Mouse (Mus musculus) kidney, postnatal 0 days (tissue): ENCODE data around the gene Apof. TPM values are rescaled to one million over a fixed set of nuclear protein-coding genes. Genes with fewer than 3 reads are reported as not detected.
"Not testable (repeated sequence)": the region's sequence is repeated elsewhere in the genome, so short reads cannot be mapped to it uniquely, and the experiment has no call there.

Experiments used
- ATAC-seq: fragments of 200-750 bp; cut with Nextera tagmentation; replicated peaks from 2 replicates; pipeline ENCODE4 v1.8.0; 2017; ENCODE audit warnings: low read depth, moderate number of reproducible peaks, moderate TSS enrichment, moderate library complexity; ENCODE audit not compliant: low FRiP score
- DNase-seq: peaks from one replicate; pipeline ENCODE4 v3.0.0-alpha.2; 2016; ENCODE audit warnings: low spot score
- H3K27ac ChIP-seq: fragments of 300-500 bp; sonication (generic); 2 replicates; pipeline ENCODE4 v1.5.1; 2014; ENCODE audit warnings: mild to moderate bottlenecking
- H3K27me3 ChIP-seq: fragments of 300-500 bp; sonication (generic); 2 replicates; pipeline ENCODE4 v1.6.1; 2014; ENCODE audit warnings: low read length, mixed read lengths; ENCODE audit not compliant: insufficient read depth
- H3K36me3 ChIP-seq: fragments of 300-500 bp; sonication (generic); 2 replicates; pipeline ENCODE4 v1.6.1; 2014; ENCODE audit warnings: low read length, mixed read lengths; ENCODE audit not compliant: insufficient read depth
- H3K4me1 ChIP-seq: fragments of 300-500 bp; sonication (generic); replicated peaks from 2 replicates; pipeline ENCODE4 v1.6.1; 2014; ENCODE audit warnings: antibody characterized with exemption, low read length, mixed read lengths; ENCODE audit not compliant: insufficient read depth
- H3K4me2 ChIP-seq: fragments of 300-500 bp; sonication (generic); 2 replicates; pipeline ENCODE4 v1.6.1; 2014; ENCODE audit warnings: mild to moderate bottlenecking, low read length, moderate library complexity, mixed read lengths
- H3K4me3 ChIP-seq: fragments of 300-500 bp; sonication (generic); replicated peaks from 2 replicates; pipeline ENCODE4 v1.5.1; 2014; ENCODE audit warnings: low read depth, low read length
- H3K9ac ChIP-seq: fragments of 300-500 bp; sonication (generic); 2 replicates; pipeline ENCODE4 v1.6.1; 2014; ENCODE audit warnings: low read depth, low read length
- H3K9me3 ChIP-seq: fragments of 300-500 bp; sonication (generic); replicated peaks from 2 replicates; pipeline ENCODE4 v1.6.1; 2016; ENCODE audit warnings: low read length, inconsistent platforms, mixed read lengths
- CTCF ChIP-seq: IDR thresholded peaks from 2 replicates; pipeline ENCODE4 v1.5.1; 2016; ENCODE audit warnings: antibody characterized with exemption, low read depth, mild to moderate bottlenecking, moderate library complexity
- WGBS: fragments of 180-500 bp; shearing (Covaris S2); extraction: QIAGEN DNeasy Blood & Tissue Kit; methylation state at CpG from one replicate; pipeline ENCODE4 v1.1.7; 2014; 5-methylcytosine and 5-hydroxymethylcytosine counted together
- polyA plus RNA-seq: library from polyadenylated mRNA; unstranded; fragments of >200 nt; fragmentation: Nextera tagmentation; extraction: Ambion mirVana; gene quantifications from 2 replicates; pipeline ENCODE4 v1.2.1, GENCODE M21; 2015

Gene Apof
- polyA plus RNA-seq, 1 experiment from 2014 or later = 0.21 TPM

- Histone ChIP-seq H3K27ac (no peak overlapping the region), H3K9me3 (no peaks in the 10 kb centered on the region), H3K4me2 (no peak overlapping the region), H3K27me3 (no peaks in the 10 kb centered on the region), H3K36me3 (peaks cover 34% of the 10 kb centered on the region), H3K4me1 (no peaks in the 10 kb centered on the region), H3K4me3 (no peak overlapping the region), H3K9ac (no peak overlapping the region)
- DNase-seq (no peak), ATAC-seq (no peak)
- no peak for TF ChIP-seq CTCF
- WGBS = 65% methylated on average over 6 of the region's 6 CpGs
Observed at GRCm38 (mm10) chr10:128278158-128278557, 9.7 kb downstream of the Apof start.

- 82% methylated on average over 6 of the region's 6 CpGs for WGBS
- H3K27ac ChIP-seq = no peak overlapping the region
Observed at GRCm38 (mm10) chr10:128280943-128281342, 12.5 kb downstream of the Apof start.

GRCm38 (mm10) chr10:128281682-128282081, 13.2 kb downstream of the Apof start:
- H3K4me2 ChIP-seq = no peak overlapping the region
- H3K9ac ChIP-seq = no peak overlapping the region
- DNase-seq = no peak
- TF ChIP-seq CTCF = no peak
- WGBS = 89% methylated on average over 14 of the region's 14 CpGs
- H3K27ac ChIP-seq = no peak overlapping the region
- H3K36me3 ChIP-seq = peaks cover 53% of the 10 kb centered on the region
- no peak for ATAC-seq
- no peaks in the 10 kb centered on the region for H3K9me3 ChIP-seq
- H3K4me3 ChIP-seq = no peak overlapping the region
- H3K27me3 ChIP-seq = no peaks in the 10 kb centered on the region
- H3K4me1 ChIP-seq = no peaks in the 10 kb centered on the region

More at GRCm38 (mm10) chr10:128280943-128281342, 12.5 kb downstream of the Apof start:
- Histone ChIP-seq H3K9me3 (no peaks in the 10 kb centered on the region), H3K9ac (no peak overlapping the region), H3K27me3 (no peaks in the 10 kb centered on the region), H3K4me3 (no peak overlapping the region), H3K4me1 (no peaks in the 10 kb centered on the region), H3K36me3 (peaks cover 48% of the 10 kb centered on the region), H3K4me2 (no peak overlapping the region)
- peak; percentile 60 for ATAC-seq
- DNase-seq = no peak
- no peak for TF ChIP-seq CTCF

GRCm38 (mm10) chr10:128282886-128283450, 14.5 kb downstream of the Apof start:
- no peak overlapping the region for H3K9ac ChIP-seq
- no peak for DNase-seq
- H3K27ac ChIP-seq = no peak overlapping the region
- H3K27me3 ChIP-seq = no peaks in the 10 kb centered on the region
- peaks cover 51% of the 10 kb centered on the region for H3K36me3 ChIP-seq
- TF ChIP-seq CTCF = no peak
- no peak overlapping the region for H3K4me3 ChIP-seq
- no peak; the same call in 1 of the 2 replicates for ATAC-seq
- H3K4me2 ChIP-seq = no peak overlapping the region
- no peaks in the 10 kb centered on the region for H3K9me3 ChIP-seq
- H3K4me1 ChIP-seq = no peaks in the 10 kb centered on the region
- WGBS = 71% methylated on average over 20 of the region's 20 CpGs

- Histone ChIP-seq H3K4me2 (no peak overlapping the region), H3K9ac (no peak overlapping the region), H3K4me3 (no peak overlapping the region), H3K36me3 (peaks cover 47% of the 10 kb centered on the region), H3K9me3 (no peaks in the 10 kb centered on the region), H3K27ac (no peak overlapping the region), H3K4me1 (no peaks in the 10 kb centered on the region), H3K27me3 (no peaks in the 10 kb centered on the region)
- peak; percentile 90 for TF ChIP-seq CTCF
- DNase-seq = peak; percentile 69
- 61% methylated on average over 31 of the region's 31 CpGs for WGBS
- no peak for ATAC-seq
Observed at GRCm38 (mm10) chr10:128283604-128284579, 15.4 kb downstream of the Apof start.

GRCm38 (mm10) chr10:128290594-128290993, 22.1 kb downstream of the Apof start:
- not testable (repeated sequence) for H3K9me3 ChIP-seq, H3K4me3 ChIP-seq, ATAC-seq, H3K27me3 ChIP-seq, DNase-seq, H3K27ac ChIP-seq, H3K4me2 ChIP-seq, H3K9ac ChIP-seq, H3K4me1 ChIP-seq
- 100% methylated on average over 1 of the region's 1 CpGs for WGBS
- H3K36me3 ChIP-seq = peaks cover 39% of the 10 kb centered on the region; the same call in 1 of the 2 replicates
